Mouse (Mus musculus): ENCODE results near the gene Frmd4a.
"Not testable (repeated sequence)": the region's sequence is repeated elsewhere in the genome, so short reads cannot be mapped to it uniquely, and the experiment has no call there.

The Frmd4a gene

DNA sequence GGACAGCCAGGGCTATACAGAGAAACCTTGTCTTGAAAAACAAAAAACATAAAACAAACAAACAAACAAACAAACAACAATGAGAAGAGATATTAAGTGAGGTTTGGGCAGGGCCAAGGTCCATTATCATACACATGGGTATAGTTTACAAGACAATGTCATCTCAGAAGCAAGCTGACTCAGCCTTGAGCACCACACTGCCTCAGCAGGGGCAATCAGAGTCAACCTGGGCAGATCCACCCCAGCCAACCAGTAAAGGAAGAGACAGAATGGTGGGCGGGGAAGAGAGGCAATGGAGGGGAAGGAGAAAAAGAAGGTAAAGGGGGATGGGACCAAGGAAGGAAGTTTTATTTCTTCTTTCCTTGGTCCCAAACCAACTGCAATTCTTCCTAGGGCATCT, 276.2 kb downstream of the Frmd4a start:
- no peak for DNase-seq

DNA sequence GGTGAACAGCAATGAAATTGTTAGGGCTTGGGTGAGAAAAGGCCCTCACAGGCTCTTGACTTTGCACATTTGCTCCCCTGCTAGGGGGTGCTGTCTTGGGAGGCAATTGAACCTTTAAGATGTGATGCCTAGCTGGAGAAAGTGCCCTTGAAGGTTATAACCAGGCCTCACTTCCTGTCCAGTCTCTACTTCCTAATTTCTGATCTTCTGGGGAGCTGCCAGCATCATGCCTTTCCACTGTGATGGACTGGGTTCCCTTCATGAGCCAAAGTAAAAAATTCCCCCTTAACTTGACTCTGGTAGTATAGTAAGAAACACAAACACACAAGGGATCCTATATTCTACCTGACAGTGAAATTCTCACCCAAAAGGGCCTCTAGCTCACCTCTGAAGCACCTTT, 278.1 kb downstream of the Frmd4a start:
- no peak for DNase-seq

DNA sequence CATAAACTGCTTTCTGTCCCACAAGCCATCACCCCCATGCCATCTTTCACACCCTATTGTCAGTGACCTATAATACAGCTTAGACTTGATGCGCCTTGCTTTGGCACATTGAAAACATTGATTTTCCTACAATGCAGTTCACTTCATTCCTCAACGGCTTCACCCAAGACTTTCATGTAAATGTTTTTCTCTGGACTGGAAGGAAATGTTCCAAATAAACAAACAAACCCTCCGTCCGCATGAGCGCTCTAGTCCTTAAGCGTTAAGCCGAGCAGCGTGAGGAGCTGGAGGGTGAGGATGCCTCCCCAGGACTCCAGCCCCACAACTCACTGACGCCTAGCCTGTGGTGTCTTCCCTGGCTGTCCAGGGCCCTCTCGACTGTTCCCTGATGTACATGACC, 279.4 kb downstream of the Frmd4a start:
- no peak for DNase-seq

- no peak for DNase-seq
Observed at GRCm38 (mm10) chr2:4298325-4299215, 281.1 kb downstream of the Frmd4a start.

DNA sequence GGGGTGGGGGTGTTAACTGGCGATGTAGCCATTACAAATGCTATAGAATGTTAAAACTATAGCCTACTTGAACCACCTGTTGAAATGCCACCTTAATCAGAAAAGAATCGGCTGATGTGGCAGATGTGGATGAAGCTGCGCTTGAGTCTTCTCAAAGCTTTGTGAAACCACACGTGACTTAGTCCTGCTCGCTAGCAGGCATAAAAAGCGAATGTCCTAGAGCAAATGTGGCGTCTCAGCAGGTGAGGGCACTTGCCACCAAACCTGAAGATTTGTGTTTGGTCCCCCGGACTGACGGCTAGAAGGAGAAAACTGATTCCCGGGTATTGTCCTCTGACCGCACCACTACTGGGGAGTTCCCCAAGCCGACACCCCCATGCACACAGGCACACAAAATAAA, 282.1 kb downstream of the Frmd4a start:
- DNase-seq = no peak

- no peak for DNase-seq
Observed at GRCm38 (mm10) chr2:4300383-4300811, 282.9 kb downstream of the Frmd4a start.

GRCm38 (mm10) chr2:4300816-4301215, 283.3 kb downstream of the Frmd4a start:
- DNase-seq = no peak

- no peak for DNase-seq
Observed at GRCm38 (mm10) chr2:4301256-4301655, 283.7 kb downstream of the Frmd4a start.

GRCm38 (mm10) chr2:4301692-4302091, 284.2 kb downstream of the Frmd4a start:
- no peak for DNase-seq

DNA sequence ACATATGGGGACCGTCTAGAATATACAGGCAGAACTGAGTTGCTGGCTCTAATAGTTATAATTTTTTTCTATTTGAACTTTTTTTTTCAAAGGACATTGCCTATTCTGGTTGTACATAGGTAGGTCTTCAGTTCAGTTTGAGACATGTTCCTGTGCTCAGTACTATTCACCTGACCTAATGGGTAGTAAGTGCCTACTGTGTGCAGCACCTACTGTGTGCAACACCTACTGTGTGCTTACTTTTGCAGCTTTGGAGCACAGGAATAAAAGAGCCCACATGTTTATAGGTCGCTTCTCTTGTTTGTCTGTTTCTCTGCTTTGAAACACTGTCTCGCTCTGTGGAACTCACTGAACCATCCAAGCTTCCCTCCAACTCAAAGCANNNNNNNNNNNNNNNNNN, 284.6 kb downstream of the Frmd4a start:
- DNase-seq = no peak

- no peak for DNase-seq
Observed at GRCm38 (mm10) chr2:4307076-4307475, 289.6 kb downstream of the Frmd4a start.

DNA sequence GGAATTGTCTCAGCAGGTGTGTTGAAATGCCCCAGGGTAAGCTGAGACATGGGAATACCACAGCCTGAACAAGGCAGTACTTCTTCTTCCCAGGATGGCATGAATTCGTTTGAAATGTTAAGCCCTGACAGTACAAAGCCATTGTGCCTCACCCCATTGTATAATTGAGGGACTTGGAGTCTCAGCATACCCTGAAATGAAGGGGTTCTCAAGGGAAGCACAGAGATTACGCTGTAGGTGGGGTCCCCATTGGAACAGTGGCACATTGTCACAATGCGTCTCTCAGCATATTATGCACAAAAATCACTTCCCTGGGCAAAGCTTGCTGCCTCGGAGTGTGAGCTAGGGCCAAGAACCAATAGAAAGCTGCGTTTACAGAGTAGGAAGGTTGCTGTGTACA, 297.0 kb downstream of the Frmd4a start:
- DNase-seq = no peak

DNA sequence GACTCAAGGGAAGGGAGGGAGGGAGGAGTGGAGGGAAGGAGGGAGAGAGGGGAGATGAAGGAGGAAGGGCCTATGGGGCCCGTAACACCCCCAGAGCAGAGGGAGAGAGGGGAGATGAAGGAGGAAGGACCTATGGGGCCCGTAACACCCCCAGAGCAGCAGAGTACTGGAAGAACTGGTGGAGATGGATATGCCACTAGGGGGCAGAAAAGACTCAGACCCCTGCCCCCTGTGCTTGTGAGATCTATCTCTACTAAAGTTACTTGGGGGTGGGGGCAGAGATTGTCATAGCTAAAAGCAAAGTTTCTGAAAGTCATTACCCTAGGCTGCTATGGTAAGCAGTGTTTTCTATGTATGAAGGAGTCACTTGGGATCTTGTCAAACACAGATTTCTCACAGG, 299.1 kb downstream of the Frmd4a start:
- DNase-seq = no peak

DNA sequence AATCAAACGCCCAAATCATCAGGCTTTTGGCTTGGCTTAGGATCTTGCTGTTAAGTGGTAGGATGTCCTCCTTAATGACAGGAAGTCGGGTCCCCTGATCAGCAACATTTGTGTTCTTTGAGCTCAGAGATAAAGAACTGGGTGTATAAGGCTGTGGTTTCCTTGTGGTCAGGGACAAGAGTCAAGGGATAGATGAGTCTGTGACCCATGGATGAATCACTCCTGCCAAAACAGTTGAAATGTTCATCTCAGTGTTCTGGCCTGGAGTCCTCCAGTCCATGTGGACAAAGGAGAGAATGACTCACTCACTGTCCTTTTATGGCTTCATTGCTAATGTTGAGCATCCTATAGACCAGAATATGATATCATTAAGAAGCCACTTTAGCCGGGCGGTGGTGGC, 300.6 kb downstream of the Frmd4a start:
- no peak for DNase-seq

- no peak for DNase-seq
Observed at GRCm38 (mm10) chr2:4326241-4327010, 308.9 kb downstream of the Frmd4a start.

- DNase-seq = no peak
Observed at GRCm38 (mm10) chr2:4327011-4327340, 309.5 kb downstream of the Frmd4a start.

DNA sequence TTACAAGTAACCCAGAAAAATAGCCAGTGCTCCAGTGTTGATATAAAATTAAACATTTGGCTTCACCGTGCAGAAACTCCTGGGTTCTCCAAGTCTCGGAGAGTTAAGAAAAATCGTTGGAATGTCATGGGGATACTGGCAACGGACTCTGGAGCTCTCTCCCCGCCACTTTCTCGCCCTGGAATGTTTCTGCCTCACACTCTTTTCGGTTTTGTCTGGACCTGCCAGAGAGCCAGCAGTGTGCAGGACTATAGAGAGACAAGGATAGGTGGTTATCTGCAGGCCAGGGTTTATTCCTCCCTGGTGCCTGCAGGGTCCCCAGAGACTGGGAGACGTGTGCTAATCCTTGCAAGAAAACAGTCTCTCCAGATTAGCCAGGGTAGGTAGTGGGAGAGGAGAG, 314.9 kb downstream of the Frmd4a start:
- DNase-seq = no peak

DNA sequence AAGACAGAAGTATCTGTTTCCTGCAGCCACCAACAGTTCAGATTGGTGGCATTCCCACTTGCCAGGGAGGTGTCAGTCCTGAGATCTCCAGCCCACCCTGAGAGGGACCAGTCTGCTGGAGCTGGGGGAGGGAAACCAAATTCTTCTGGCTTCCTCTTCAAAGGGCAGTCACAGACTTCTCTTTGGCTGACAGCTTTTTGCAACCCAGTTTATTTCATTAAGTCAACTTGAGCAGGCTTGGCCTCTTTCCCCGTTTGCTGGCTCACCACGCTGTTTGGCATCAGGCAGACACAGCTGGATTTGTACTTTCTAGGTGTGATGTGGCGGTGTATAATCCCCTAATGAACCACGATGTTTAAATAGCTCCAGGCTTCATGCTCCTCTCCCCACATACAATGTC, 316.7 kb downstream of the Frmd4a start:
- no peak for DNase-seq

DNA sequence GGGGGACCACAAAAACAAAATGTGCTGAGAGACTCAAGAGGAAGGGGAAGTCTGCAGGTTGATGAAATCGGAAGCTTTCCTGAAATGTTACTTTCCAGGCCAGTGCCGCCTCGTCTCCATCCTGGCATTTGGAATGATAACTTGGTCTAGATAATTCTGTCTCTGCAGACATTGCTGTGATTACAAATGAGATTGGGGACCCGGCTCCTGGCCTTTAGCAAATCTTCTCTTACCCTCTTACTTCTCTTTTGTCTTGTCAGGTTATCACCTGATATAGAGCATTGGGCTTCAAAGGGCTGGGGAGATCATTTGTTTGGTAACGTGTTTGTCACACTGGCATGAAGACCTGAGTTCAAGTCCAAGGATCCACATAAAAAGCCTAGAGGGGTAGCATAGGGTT, 317.4 kb downstream of the Frmd4a start:
- DNase-seq = no peak

DNA sequence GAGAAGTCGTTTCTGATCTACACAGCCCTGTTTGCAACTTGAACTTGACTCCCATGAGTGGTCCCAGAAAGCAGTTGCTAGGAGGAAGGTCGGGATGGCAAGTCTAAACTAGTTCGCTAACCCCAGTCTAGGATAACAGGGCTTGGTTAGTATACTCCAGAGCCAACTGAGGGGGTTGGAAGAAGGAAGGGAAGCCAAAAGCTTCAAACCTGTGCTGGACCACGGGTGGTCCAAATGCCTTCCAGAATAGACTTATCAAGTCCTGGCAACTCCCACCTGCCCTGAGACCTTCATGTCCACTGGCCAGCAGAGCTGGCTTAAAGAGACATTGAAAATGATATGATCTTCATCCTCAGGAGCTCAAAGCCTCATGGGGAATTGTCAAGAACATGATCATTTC, 318.4 kb downstream of the Frmd4a start:
- no peak for DNase-seq

GRCm38 (mm10) chr2:4338290-4338689, 320.8 kb downstream of the Frmd4a start:
- not testable (repeated sequence) for DNase-seq

GRCm38 (mm10) chr2:4339128-4339527, 321.6 kb downstream of the Frmd4a start:
- DNase-seq = no peak

DNA sequence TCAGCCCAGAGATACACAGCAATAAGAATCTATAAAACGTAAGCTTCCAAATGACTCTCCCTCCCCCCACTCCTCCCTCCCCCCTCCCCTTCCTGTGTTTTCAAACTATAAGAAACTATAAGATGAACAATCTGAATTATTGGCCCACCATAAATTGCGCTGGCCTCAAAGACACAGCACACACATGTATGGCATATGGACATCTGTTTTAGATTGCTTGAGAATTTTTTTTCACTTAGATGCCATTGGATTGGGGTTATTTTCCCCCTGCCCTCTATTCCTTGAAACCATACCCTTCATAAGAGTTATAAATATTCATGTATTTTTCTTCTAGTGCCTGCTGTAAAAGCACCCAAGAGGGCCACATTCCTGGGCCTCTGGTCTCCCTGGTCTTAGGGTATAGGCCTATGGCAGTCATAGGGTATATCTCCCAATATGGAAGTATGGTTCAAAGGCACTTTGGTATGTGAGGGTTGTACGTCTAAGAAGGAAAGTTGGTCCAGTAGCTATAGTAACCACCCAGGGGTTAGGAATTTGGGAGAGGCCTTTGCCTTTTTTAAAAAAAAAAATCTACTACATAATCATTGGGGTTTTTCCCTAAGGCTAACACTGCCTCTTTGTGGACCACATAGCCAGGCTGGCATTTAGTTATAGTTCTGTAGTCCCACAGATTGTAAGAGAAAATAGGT, 322.2 kb downstream of the Frmd4a start:
- DNase-seq = no peak

- no peak for DNase-seq
Observed at GRCm38 (mm10) chr2:4340378-4340777, 322.9 kb downstream of the Frmd4a start.
